Mouse (Mus musculus): ENCODE results near the gene Tmem59l.

Tmem59l gene

DNA sequence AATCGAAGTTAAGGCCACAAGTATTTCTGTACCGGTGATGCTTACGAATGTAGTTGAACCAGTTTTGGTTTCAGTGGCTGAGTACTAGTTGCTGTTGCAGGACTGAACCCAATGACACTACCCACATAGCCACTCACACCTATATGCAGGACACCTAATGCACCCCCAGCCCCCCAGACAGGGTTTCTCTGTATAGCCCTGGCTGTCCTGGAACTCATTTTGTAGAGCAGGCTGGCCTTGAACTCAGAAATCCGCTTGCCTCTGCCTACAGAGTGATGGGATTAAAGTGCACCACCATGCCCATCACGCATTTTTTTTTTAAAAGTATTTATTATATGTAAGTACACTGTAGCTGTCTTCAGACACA, 19.9 kb upstream of the Tmem59l start:
- no peak for DNase-seq (ENCODE audit: low read depth)

DNA sequence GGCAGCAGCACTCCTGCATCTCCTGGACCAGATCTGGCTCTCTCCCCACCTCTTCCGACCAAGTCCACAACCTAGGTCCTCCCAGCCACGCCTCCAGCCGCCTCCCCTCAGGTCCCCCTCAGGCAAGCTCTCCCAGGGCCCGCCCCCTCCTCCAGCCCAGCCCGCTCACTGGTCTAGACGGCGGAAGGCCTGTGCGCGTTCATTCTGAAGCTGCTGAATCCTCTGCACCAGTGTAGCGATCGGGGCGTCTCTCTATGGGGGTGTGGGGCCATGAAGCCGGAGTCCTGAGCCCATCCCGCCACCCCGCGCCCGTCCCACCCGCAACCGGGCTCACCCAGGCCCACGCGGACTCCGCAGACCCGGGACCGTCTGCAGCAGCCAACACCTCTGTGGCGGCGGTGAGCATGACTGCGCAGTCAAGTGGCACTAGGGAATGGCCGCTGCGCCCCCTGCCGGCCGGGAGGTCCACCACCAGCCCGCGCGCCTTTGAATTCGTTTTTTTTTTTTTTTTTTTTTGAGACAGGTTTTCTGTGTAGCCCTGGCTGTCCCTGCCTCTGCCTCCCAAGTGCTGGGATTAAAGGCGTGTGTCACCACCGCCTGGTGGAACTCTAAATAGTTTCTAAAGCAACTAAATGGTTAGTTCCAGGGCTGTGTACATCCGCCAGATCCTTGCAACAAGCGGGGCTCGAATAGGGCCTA, 19.3 kb upstream of the Tmem59l start, which contains the start of gene Rex1bd:
TSS of gene Rex1bd (minus strand) at position 425 of the 699 bp plus-strand sequence.
- DNase-seq (ENCODE audit: low read depth): peak; percentile 95

- no peak for DNase-seq (ENCODE audit: low read depth)
Measured at GRCm38 (mm10) chr8:70505698-70506327, 18.7 kb upstream of the Tmem59l start.

GRCm38 (mm10) chr8:70504851-70505250, 17.7 kb upstream of the Tmem59l start:
- DNase-seq (ENCODE audit: low read depth): peak; percentile 88

DNA sequence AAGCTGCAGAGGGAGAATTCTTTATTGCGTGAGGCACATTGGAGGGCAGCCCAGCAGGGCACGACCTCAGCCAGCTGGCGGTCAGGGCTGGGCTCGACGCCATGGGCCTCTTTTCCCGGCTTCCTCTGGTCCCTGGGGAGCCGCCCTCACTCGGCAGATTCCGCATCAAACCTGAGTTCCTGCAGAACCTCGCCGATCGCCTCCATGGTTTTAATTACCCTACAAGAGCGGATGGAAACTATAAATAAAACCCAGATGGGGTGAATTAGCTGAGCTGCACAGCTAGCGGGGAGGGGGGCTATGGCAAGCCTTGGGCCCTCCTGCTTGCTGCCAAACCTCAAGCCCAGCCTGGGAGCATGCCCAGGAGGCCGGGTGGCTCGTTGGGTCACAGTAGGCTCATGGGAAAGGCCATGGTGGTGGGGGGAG, 17.1 kb upstream of the Tmem59l start:
- no peak for DNase-seq (ENCODE audit: low read depth)

GRCm38 (mm10) chr8:70503062-70503750, 16.0 kb upstream of the Tmem59l start:
- DNase-seq (ENCODE audit: low read depth): peak; percentile 82

- DNase-seq (ENCODE audit: low read depth): no peak
Measured at GRCm38 (mm10) chr8:70502540-70502939, 15.4 kb upstream of the Tmem59l start.

DNA sequence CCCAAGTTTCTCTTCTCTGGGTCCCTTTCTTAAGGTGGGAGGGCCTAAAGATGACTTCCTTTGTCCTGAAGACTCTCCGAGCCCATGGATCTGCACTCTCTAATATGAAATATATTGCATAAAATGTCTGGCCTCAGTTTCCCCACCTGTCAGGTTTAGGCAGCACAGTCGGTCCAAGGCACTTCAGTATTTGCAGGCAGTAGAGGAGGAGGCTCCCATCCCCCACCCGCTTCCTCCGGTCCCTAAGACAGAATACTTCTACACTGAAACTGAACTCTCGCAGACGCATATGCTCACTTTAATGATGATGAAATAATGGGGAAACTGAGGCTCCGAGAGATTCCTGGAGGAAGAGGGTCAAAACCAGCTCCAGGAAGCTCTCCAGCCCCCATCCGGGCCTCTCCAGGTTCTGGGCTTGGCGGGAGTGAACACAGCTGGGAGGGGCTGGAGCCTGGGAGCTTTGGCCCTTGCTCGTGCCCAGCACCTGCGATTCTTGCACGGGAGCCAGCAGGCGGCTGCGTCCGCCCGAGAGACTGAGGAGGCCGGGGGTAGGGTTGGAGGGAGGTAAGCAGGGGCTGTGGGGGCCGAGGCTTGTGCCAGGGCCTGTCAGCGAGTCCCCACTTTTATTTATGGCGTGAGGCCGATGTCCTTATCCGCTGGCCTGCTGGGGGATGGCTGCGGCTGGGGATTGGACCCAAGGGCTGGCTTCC, 14.8 kb upstream of the Tmem59l start:
- DNase-seq (ENCODE audit: low read depth): no peak

DNA sequence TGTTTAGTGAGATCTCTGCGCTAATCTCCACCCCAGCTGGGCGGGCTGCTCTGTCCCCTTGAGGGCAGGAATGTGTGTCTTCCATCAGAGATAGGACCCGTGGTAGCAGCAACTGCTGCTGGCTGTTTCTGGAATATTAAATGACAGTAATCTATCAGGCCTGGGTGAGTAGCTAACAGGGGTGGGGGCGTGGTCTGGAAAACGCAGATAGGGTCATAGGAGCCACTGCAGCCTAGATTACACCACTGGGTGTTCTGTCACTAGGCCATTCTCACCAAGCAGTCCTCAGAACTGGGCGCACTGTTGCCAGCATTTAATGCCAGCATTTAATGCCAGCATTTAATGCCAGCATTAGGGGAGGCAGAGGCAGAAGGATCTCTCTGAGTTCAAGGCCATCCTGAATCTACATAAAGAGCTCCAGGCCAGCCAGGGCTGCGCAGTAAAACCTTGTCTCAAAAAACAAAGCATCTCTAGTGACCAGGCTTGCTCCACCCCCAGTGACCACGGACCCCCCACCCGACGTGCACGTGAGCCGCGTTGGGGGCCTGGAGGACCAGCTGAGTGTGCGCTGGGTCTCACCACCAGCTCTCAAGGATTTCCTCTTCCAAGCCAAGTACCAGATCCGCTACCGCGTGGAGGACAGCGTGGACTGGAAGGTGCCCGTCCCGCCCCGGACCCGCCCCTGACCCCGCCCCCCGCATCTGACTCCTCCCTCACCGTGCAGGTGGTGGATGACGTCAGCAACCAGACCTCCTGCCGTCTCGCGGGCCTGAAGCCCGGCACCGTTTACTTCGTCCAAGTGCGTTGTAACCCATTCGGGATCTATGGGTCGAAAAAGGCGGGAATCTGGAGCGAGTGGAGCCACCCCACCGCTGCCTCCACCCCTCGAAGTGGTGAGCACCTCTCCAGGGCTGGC, 13.5 kb upstream of the Tmem59l start:
- DNase-seq (ENCODE audit: low read depth): peak; percentile 73

GRCm38 (mm10) chr8:70495771-70496062, 8.6 kb upstream of the Tmem59l start:
- DNase-seq (ENCODE audit: low read depth): no peak

DNA sequence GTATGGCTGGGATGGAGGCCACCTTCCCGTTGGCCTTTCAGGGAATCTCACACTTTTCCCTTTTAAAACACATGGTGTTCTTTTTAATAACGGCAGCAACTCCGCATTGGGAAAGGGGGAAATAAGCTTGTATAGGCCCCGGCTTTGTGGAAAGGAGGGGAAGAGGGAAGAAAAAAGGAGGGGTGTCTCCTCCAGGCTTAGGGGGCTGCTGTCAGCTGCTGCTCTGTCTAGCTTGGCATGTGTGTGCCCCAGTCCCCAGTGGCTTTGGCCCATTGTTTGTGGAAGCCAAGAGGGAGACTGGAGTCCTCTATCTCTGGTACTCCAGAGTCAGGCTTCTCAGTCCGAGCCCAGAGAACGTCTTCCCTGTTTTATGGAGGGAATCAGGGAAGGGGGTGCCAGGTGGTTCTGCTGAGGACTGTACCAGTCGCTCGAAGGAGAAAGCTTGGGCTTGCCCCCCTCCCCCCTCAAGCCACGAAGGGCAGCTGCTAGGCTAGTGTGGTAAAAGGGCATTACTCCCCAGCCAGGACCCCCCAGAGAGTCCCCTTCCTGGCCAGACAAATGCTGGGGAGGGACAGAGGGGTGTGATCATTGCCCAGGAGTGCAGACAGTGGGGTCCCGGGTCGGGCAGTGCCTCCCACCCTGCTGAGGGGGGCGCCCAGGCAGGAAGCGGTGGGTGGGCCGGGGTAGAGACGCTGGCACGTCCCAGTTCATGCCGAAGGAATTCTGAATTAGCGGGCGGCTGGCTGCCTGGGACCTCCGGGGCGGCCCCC, 8.0 kb upstream of the Tmem59l start:
- DNase-seq (ENCODE audit: low read depth): no peak

DNA sequence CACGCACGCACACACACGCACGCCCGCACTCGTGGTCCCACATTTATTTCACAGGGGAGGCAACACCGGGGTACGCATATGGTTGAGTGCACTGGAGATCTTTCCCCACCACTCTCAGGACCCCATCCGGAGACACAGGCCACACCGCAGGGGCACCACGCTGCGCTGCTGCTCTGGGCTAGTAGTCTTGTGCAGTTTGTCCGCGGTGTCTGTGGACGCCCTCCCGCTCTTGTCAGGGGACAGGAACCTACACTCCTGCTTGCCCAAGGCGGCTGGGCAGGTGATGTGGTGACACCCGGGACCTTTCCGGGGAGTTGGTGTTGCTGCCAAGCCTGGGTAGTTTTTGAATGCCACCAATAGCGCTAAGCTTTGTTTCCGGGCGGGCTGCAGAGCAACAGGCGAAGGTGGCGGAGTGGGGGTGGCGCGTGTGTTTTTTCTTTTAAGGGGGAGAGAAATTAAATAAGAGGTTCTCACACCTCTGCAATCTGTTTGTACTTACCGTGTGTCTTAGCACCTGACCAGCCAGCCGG, 7.3 kb upstream of the Tmem59l start:
- DNase-seq (ENCODE audit: low read depth): no peak

DNA sequence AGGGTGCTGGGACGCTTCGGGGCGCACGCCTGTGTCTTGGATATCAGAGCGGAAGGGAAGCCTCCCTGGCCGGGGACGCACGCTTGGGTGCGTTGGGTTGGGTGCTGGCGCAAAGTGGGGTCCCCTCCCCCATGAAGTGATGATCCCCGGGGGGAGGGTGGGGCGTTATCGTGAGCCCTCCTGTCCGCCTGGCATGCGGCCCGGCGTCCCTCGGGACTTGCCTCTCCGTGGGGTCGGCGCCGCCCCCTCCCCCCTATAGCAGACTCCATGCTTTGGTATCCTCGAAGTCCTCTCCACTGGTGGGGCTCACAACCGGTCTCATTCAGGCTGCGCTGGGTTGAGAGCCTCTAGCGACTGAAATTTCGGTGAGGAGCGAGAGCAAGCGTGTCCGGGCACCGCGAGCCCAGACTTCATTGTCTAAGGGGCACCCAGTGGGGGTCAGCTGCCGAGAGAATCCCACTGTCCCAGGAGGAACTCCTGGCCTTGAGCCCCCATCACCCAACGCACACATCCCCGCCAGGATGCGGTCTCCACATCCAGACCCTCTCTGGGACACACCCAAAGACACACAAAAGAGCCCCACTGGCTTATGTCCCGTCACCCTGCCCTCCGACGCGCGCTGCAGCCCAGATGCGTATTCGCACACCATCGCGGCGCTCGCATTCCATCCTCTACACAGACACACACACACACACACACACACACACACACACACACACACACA, 6.7 kb upstream of the Tmem59l start:
- DNase-seq (ENCODE audit: low read depth): no peak

DNA sequence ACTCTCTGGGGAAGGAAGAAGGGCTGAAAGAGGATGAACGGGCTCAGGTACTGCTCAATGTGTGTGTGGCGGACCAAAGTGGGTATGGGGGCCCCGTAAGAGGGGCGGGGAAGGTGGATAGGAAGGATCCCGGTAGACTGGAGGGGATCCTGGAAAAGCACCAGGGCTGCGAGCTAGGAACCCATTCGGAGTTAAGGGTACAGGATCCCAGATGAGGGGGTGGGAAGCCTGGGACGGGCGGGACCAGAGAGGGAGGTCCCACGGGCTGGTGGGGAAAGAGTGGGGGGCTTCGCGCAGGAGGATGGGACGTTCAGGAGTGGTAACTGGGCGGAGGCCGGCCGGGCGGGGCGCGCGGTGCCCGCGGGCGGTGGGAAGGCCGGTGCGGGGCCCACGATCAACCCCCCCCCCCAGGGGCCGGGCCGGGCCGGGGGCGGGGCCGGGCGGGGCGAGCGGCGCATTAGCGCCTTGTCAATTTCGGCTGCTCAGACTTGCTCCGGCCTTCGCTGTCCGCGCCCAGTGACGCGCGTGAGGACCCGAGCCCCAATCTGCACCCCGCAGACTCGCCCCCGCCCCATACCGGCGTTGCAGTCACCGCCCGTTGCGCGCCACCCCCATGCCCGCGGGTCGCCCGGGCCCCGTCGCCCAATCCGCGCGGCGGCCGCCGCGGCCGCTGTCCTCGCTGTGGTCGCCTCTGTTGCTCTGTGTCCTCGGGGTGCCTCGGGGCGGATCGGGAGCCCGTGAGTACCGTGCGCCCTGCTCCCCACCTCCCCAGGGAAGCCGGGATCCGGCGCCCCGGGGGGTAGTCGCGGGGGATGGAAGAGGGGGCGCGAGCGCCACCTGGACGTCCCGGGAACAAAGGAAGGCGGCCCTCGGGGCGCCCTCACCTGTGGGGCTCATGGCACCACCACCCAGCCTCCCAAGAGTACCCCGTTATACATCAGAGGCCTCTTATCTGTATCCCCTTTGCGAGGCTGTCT, 5.8 kb upstream of the Tmem59l start, which contains the start of gene Crlf1:
TSS of gene Crlf1 (plus strand) at position 495 of the 977 bp plus-strand sequence.
- DNase-seq (ENCODE audit: low read depth): no peak

DNA sequence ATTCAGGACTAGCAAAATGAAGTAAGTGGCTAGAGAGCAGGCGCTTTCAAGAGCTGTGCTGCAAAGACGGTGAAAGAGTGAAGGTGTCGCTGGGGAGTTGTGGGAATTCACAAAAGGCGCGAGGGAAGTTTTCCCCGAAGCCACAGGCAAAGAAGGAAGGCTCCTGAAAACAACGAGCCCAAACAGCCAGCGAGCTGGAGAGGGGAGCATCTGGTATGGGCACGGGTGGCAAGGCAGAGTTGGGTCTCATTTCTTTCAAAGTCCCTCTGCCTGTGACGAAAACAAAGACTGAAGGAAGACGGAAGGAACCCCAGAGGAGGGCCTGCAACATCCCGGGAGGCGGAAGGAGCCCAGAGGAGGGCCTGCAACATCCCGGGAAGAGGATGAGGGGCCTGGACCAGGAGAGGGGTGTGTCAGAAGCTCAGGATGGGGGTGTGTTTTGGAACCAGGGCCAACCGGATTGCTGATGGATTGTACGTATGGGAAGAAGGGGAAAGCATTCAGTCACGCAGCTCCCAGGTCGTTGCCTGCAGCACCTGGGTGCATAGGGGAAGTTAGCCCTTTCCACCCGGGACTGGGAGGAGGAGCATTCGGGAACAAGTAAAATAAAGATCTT, 3.8 kb upstream of the Tmem59l start:
- DNase-seq (ENCODE audit: low read depth): no peak

- no peak for DNase-seq (ENCODE audit: low read depth)
Measured at GRCm38 (mm10) chr8:70490061-70490879, 3.1 kb upstream of the Tmem59l start.

GRCm38 (mm10) chr8:70489576-70489975, 2.4 kb upstream of the Tmem59l start:
- no peak for DNase-seq (ENCODE audit: low read depth)

Measured in naive thymus-derived CD4-positive, alpha-beta T cell, adult 2 months (primary cell).